ENCODE assay signal across 25 mouse cellular contexts in genomic region chr16:76957491-76957890, GRCm38 (mm10). TPM values are rescaled to one million over a fixed set of nuclear protein-coding genes. Genes with fewer than 3 reads are reported as not detected.
DNase-seq lines count a peak whose midpoint lies in the region; ATAC-seq and TF ChIP-seq lines count a peak whose summit lies in the region.
"Had no signal": no experiment of that assay in that cellular context is flagged by ENCODE, and none has a peak within 500 bp of the region (broad histone marks: within the 10 kb centered on the region; RNA-seq: fewer than 3 reads in every experiment).

No protein-coding gene starts in this region.

- WGBS in forebrain, embryonic 15.5 days = 78% methylated on average over 3 of the region's 3 CpGs

- no peak overlapping the region for H3ac ChIP-seq in myocyte (ENCODE audit: control insufficient read depth, insufficient read length)

- no peak overlapping the region for H3K9ac ChIP-seq in forebrain, embryonic 15.5 days (replicated peaks)
- H3K9ac ChIP-seq: embryonic facial prominence, embryonic 12.5 days; embryonic facial prominence, embryonic 15.5 days; heart, embryonic 12.5 days; heart, embryonic 15.5 days; hindbrain, embryonic 12.5 days; hindbrain, embryonic 15.5 days had no signal

- intact Hi-C loops in gastrocnemius, adult 2 months (cut with DNase I) = loop anchor here (5.0 kb wide), 1 partner anchor 120 kb away; no protein-coding TSS in a partner anchor
- intact Hi-C loops in heart, postnatal 10 days (cut with DNase I) = no loop called here
- intact Hi-C loops in heart, postnatal 14 days (cut with DNase I) = no loop called here

- no peak for TF ChIP-seq POLR2A in myocyte (IDR thresholded peaks at IDR 0.05; ENCODE audit: insufficient read length, low read depth)

- H3K4me3 ChIP-seq in gastrocnemius, adult 2 months = no peak overlapping the region
- H3K4me3 ChIP-seq in myocyte = no peak overlapping the region
- no peak overlapping the region for H3K4me3 ChIP-seq in forebrain, embryonic 15.5 days
- H3K4me3 ChIP-seq: embryonic facial prominence, embryonic 12.5 days; embryonic facial prominence, embryonic 15.5 days; heart, adult 2 months; heart, embryonic 12.5 days; heart, embryonic 15.5 days; hindbrain, embryonic 12.5 days; hindbrain, embryonic 15.5 days had no signal

- TF ChIP-seq CTCF in gastrocnemius, adult 2 months (IDR thresholded peaks at IDR 0.05) = no peak

- H3K27ac ChIP-seq in gastrocnemius, adult 2 months = peak overlapping the region; percentile 24; the same call in 1 of the 2 replicates
- no peak overlapping the region for H3K27ac ChIP-seq in forebrain, embryonic 15.5 days (replicated peaks)
- H3K27ac ChIP-seq: embryonic facial prominence, embryonic 12.5 days; embryonic facial prominence, embryonic 15.5 days; heart, adult 2 months; heart, embryonic 15.5 days; hindbrain, embryonic 12.5 days; hindbrain, embryonic 15.5 days had no signal

- no peak for DNase-seq in gastrocnemius, adult 2 months
- DNase-seq in gastrocnemius, adult 18-20 months (ENCODE audit: low spot score) = no peak
- DNase-seq in heart, postnatal 10 days = peak; percentile 2 to 10
- DNase-seq in heart, postnatal 14 days = no peak
- DNase-seq: adrenal gland, postnatal 10 days; adrenal gland, postnatal 36 days; B cell, adult 2 months; cerebellum, adult 18-20 months; cerebellum, adult 9-10 months; cerebellum, postnatal 25 days; gastrocnemius, postnatal 36 days; heart, adult 2 months; kidney, adult 11 months; kidney, adult 8-10 months had no signal

- H3K79me2 ChIP-seq in myocyte (ENCODE audit: control insufficient read depth, insufficient read depth) = no peaks in the 10 kb centered on the region

- H3K4me1 ChIP-seq in forebrain, embryonic 15.5 days = no peaks in the 10 kb centered on the region
- H3K4me1 ChIP-seq: embryonic facial prominence, embryonic 12.5 days; embryonic facial prominence, embryonic 15.5 days; heart, embryonic 12.5 days; hindbrain, embryonic 12.5 days; hindbrain, embryonic 15.5 days had no signal

- no peaks in the 10 kb centered on the region for H3K9me3 ChIP-seq in forebrain, embryonic 15.5 days
- H3K9me3 ChIP-seq: embryonic facial prominence, embryonic 12.5 days; embryonic facial prominence, embryonic 15.5 days; G1E; heart, embryonic 15.5 days; hindbrain, embryonic 12.5 days; hindbrain, embryonic 15.5 days had no signal

- ATAC-seq in forebrain, embryonic 15.5 days (replicated peaks) = no peak
- ATAC-seq: forebrain, embryonic 14.5 days had no signal

- peak overlapping the region; percentile 22 for H3K4me2 ChIP-seq in myocyte (ENCODE audit: low read depth)
- H3K4me2 ChIP-seq in forebrain, embryonic 15.5 days (replicated peaks) = no peak overlapping the region
- H3K4me2 ChIP-seq: embryonic facial prominence, embryonic 12.5 days; embryonic facial prominence, embryonic 15.5 days; heart, embryonic 12.5 days; heart, embryonic 15.5 days; hindbrain, embryonic 12.5 days; hindbrain, embryonic 15.5 days had no signal

- no peaks in the 10 kb centered on the region for H3K27me3 ChIP-seq in myocyte (ENCODE audit: control insufficient read depth, insufficient read depth, insufficient read length)
- no peaks in the 10 kb centered on the region for H3K27me3 ChIP-seq in forebrain, embryonic 15.5 days
- H3K27me3 ChIP-seq: CH12.LX; embryonic facial prominence, embryonic 12.5 days; embryonic facial prominence, embryonic 15.5 days; heart, embryonic 12.5 days; heart, embryonic 15.5 days; hindbrain, embryonic 12.5 days; hindbrain, embryonic 15.5 days had no signal

- H3K36me3 ChIP-seq in myocyte (ENCODE audit: control insufficient read depth, insufficient read depth) = no peaks in the 10 kb centered on the region
- no peaks in the 10 kb centered on the region for H3K36me3 ChIP-seq in forebrain, embryonic 15.5 days
- H3K36me3 ChIP-seq: embryonic facial prominence, embryonic 12.5 days; embryonic facial prominence, embryonic 15.5 days; G1E; heart, embryonic 12.5 days; heart, embryonic 15.5 days; hindbrain, embryonic 12.5 days; hindbrain, embryonic 15.5 days had no signal

TF ChIP-seq in myocyte, 11 proteins besides CTCF, POLR2A, EP300 and RAD21:
- TF ChIP-seq USF1 (IDR thresholded peaks at IDR 0.05; ENCODE audit: low read depth) = no peak
- TF ChIP-seq TCF12 (IDR thresholded peaks at IDR 0.05; ENCODE audit: insufficient read depth, poor library complexity, severe bottlenecking) = no peak
- no peak for TF ChIP-seq REST (IDR thresholded peaks at IDR 0.05; ENCODE audit: insufficient read depth, insufficient read length)
- TF ChIP-seq MYOD1 (IDR thresholded peaks at IDR 0.05; ENCODE audit: control insufficient read depth in 1 of 3, insufficient read length in 2 of 3, low read depth in 2 of 3) = no peak
- TF ChIP-seq POLR2AphosphoS2 (IDR thresholded peaks at IDR 0.05; ENCODE audit: insufficient read length, low read depth) = no peak
- no peak for TF ChIP-seq CEBPB (IDR thresholded peaks at IDR 0.05; ENCODE audit: insufficient read depth, poor library complexity, severe bottlenecking)
- no peak for TF ChIP-seq TCF3 (IDR thresholded peaks at IDR 0.05; ENCODE audit: insufficient read length, low read depth)
- TF ChIP-seq SRF (IDR thresholded peaks at IDR 0.05; ENCODE audit: control insufficient read depth, insufficient read length, low read depth) = no peak
- no peak for TF ChIP-seq MAX (IDR thresholded peaks at IDR 0.05; ENCODE audit: low read depth)
- no peak for TF ChIP-seq E2F4 (IDR thresholded peaks at IDR 0.05; ENCODE audit: insufficient read depth)
- no peak for TF ChIP-seq MYOG (IDR thresholded peaks at IDR 0.05; ENCODE audit: control insufficient read depth in 1 of 3, insufficient read depth in 1 of 3, insufficient read length in 2 of 3, low read depth in 2 of 3)

RNA-seq across cellular contexts. Expression of gene Usp25, which starts 56.0 kb away (rescaled TPM):
- 10 to 100 TPM; 88.0 to 93.4 TPM for total RNA-seq in gastrocnemius, adult 2 months (2021)
- 10 to 100 TPM; 88.1 to 89.7 TPM for total RNA-seq in gastrocnemius, adult 18-20 months (2021)
- 10 to 100 TPM; 80.7 to 84.4 TPM for total RNA-seq in heart, postnatal 10 days (2021)
- 10 to 100 TPM; 72.0 to 78.6 TPM for total RNA-seq in heart, postnatal 14 days (2021)
- polyA plus RNA-seq in myocyte (2012; fragmentation: generic; extraction: Trizol) = 7.5 TPM
- polyA plus RNA-seq in forebrain, embryonic 15.5 days (2015; fragmentation: Nextera tagmentation; extraction: Ambion mirVana) = 11.2 and 11.9 TPM in 2 replicates

Comparison
In these comparisons a context has a peak if more than half of its experiments do, and no peak if none do; other contexts are left out.
1. DNase-seq: peak in heart, postnatal 10 days (2 of 2); none in gastrocnemius, adult 2 months (single experiment), gastrocnemius, adult 18-20 months (single experiment) and heart, postnatal 14 days (0 of 2).